Mouse (Mus musculus) heart, embryonic 10.5 days (tissue): Measurements from ENCODE around the gene Cd5. TPM values are rescaled to one million over a fixed set of nuclear protein-coding genes. Genes with fewer than 3 reads are reported as not detected.

ENCODE experiments used
- polyA plus RNA-seq: library from polyadenylated mRNA; unstranded; fragments of >200 nt; fragmentation: Nextera tagmentation; extraction: Ambion mirVana; gene quantifications from 2 replicates; pipeline ENCODE4 v1.2.1, GENCODE M21; 2016

Cd5 gene
- polyA plus RNA-seq, 1 experiment from 2014 or later = 0.18 TPM

Other genes with a start within 250 kb of the Cd5 start
- 38.4 and 40.5 TPM in 2 replicates for gene Cpsf7, start 213.7 kb downstream of the Cd5 start, polyA plus RNA-seq
- 58.6 and 64.6 TPM in 2 replicates for gene Sdhaf2, start 212.9 kb downstream of the Cd5 start, polyA plus RNA-seq
- gene Tmem216, start 182.8 kb downstream of the Cd5 start, polyA plus RNA-seq = 22.7 and 29.8 TPM in 2 replicates
- gene Cyb561a3, start 161.8 kb downstream of the Cd5 start, polyA plus RNA-seq = 13.0 and 13.7 TPM in 2 replicates
- gene Tmem138, start 161.6 kb downstream of the Cd5 start, polyA plus RNA-seq = 28.1 and 39.9 TPM in 2 replicates
- 410 and 426 TPM in 2 replicates for gene Ddb1, start 133.7 kb downstream of the Cd5 start, polyA plus RNA-seq
- gene Tkfc, start 133.3 kb downstream of the Cd5 start, polyA plus RNA-seq = 15.2 and 17.3 TPM in 2 replicates
- 0.81 and 3.0 TPM in 2 replicates for gene Vwce, start 104.8 kb downstream of the Cd5 start, polyA plus RNA-seq
- not detected in 2 replicates for gene Pga5, start 60.9 kb downstream of the Cd5 start, polyA plus RNA-seq
- gene Vps37c, start 50.3 kb downstream of the Cd5 start, polyA plus RNA-seq = 26.5 and 26.7 TPM in 2 replicates
- gene Cd6, start 91.1 kb upstream of the Cd5 start, polyA plus RNA-seq = 0.06 TPM in 1 of 2 replicates, not detected in the other
- 0.16 and 0.22 TPM in 2 replicates for gene Slc15a3, start 100.7 kb upstream of the Cd5 start, polyA plus RNA-seq
- 63.8 and 77.5 TPM in 2 replicates for gene Tmem132a, start 130.9 kb upstream of the Cd5 start, polyA plus RNA-seq
- gene Tmem109, start 143.0 kb upstream of the Cd5 start, polyA plus RNA-seq = 67.8 and 68.2 TPM in 2 replicates
- gene Prpf19, start 156.2 kb upstream of the Cd5 start, polyA plus RNA-seq = 21.3 and 48.5 TPM in 2 replicates
- gene Zp1, start 181.6 kb upstream of the Cd5 start, polyA plus RNA-seq = not detected in 2 replicates
- 0.19 and 0.30 TPM in 2 replicates for gene Ptgdr2, start 198.2 kb upstream of the Cd5 start, polyA plus RNA-seq
- gene Ccdc86, start 210.3 kb upstream of the Cd5 start, polyA plus RNA-seq = 27.2 and 39.6 TPM in 2 replicates
- 0.20 TPM in 1 of 2 replicates, not detected in the other for gene Ms4a10, start 235.7 kb upstream of the Cd5 start, polyA plus RNA-seq